Mouse (Mus musculus) retina, postnatal 7 days (tissue): Measurements from ENCODE around the gene Vma21.

Experiments used
- DNase-seq: peaks from one replicate; pipeline ENCODE4 v3.0.0-alpha.2; 2012; ENCODE audit warnings: low read depth, low spot score

Gene Vma21

DNA sequence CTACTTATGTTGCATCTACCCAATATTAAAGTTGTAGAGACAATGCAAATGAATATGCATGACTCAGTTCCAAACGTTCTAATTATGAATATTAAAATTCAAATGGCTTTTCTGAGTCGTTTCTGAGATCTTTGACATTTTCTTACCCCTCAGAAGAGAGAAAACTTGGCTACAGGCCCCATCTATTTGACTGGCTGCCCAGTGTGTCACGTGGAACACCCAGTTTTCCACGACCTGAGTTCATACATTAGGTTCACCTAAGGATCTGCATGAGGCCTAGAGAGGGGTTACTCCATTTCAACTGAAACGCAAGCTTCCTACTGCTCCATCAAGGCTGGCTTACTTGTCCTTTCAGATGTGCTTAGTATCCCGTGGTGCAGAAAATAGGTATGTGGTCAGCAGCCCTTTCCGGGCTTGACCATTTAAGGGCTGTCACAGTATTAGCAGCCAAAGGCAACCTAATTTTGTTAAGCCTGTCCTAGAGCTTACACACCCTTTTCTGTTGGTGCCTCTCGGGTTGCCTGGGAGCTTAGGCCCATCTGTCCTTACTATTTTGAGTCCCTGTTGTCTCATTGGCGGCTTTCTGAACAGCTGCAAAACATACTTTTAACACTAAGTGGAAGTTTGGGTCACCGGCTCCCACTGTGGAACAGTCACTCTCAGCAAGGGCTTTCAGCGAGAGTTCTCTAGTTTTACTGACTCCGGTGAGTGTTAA lies at the start of gene Vma21:
Gene Vma21, plus strand, starts transcription at position 294 of the 715 bp plus-strand sequence.
- peak; percentile 17 for DNase-seq

- no peak for DNase-seq
These were observed 47.8 kb upstream of the Vma21 start for GRCm38 (mm10) chrX:71767909-71768308.

- no peak for DNase-seq
These were observed 24.6 kb upstream of the Vma21 start for GRCm38 (mm10) chrX:71791106-71791505.

- DNase-seq: no peak
These were observed 18.0 kb upstream of the Vma21 start for GRCm38 (mm10) chrX:71797766-71798165.

- no peak for DNase-seq
These were observed 16.8 kb upstream of the Vma21 start for GRCm38 (mm10) chrX:71798883-71799282.

DNA sequence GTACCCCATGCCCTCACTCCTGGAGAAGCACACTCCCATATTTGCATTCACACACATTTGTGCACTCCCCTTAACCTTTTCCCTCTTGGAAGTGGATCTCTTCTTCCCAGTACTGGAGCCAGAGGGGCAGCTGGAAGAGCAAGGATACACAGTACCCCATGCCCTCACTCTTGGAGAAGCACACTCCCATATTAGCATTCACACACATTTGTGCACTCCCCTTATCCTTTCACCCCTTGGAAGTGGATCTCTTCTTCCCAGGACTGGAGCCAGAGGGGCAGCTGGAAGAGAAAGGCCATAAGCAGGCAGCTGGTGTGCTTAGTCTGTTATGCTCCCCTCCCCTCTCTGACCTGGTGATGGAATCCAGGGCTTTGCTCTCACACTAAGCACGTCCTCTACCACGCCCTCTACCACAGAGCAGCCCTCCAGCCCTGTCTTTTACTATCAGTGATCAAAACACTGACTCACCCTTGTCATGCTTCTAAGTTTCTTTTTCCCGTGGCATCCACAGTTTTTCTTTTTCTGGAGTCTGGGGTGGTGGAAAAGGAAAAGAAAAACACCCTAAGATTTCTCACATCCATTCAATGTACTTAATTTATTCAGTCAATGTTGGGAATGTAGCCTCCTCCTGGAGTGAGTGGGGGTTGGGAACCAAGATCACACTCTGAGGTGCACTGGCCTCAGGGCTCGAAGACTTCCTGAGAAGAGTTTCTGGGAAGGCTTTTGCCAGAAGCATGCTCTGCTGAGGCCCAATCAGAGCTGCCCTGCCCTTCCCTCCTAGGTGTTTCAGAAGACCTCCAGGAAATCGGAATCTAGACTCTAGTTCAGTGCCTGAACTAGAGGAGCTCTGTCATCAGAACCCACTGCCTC lies 3.5 kb upstream of the Vma21 start:
- no peak for DNase-seq

- peak; percentile 76 for DNase-seq
These were observed 705 bp downstream of the Vma21 start for GRCm38 (mm10) chrX:71816401-71816857.

- DNase-seq: peak; percentile 2
These were observed 1.2 kb downstream of the Vma21 start for GRCm38 (mm10) chrX:71816931-71817361.

- DNase-seq: no peak
These were observed 23.2 kb downstream of the Vma21 start for GRCm38 (mm10) chrX:71838911-71839310.

DNA sequence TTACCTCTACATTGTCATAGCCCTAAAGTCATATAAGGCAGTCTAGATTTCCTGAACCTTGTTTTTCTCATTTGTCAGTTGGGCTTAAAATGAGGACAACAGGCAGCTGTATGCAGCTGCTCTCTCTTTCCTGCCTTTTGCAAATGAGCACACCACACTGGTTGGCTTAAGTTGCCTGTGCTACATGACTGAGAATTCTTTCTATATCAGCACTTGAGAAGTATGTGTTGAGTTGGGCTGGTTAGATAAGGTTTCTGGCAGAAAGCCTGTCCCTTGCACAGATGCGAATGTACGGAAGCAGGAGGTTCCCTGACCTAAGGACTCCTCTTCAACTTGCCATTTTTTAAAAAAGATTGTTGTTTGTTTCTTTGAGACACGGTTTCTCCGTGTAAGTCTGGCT lies 31.0 kb downstream of the Vma21 start:
- DNase-seq: no peak

GRCm38 (mm10) chrX:71853798-71854197 lies 38.1 kb downstream of the Vma21 start:
- no peak for DNase-seq
